Mouse (Mus musculus): ENCODE results near the gene Acss2. TPM values are rescaled to one million over a fixed set of nuclear protein-coding genes. Genes with fewer than 3 reads are reported as not detected.

Gene Acss2
- 20.9 and 22.4 TPM in 2 replicates for polyA plus RNA-seq (2015; fragmentation: Nextera tagmentation; extraction: Ambion mirVana)

DNA sequence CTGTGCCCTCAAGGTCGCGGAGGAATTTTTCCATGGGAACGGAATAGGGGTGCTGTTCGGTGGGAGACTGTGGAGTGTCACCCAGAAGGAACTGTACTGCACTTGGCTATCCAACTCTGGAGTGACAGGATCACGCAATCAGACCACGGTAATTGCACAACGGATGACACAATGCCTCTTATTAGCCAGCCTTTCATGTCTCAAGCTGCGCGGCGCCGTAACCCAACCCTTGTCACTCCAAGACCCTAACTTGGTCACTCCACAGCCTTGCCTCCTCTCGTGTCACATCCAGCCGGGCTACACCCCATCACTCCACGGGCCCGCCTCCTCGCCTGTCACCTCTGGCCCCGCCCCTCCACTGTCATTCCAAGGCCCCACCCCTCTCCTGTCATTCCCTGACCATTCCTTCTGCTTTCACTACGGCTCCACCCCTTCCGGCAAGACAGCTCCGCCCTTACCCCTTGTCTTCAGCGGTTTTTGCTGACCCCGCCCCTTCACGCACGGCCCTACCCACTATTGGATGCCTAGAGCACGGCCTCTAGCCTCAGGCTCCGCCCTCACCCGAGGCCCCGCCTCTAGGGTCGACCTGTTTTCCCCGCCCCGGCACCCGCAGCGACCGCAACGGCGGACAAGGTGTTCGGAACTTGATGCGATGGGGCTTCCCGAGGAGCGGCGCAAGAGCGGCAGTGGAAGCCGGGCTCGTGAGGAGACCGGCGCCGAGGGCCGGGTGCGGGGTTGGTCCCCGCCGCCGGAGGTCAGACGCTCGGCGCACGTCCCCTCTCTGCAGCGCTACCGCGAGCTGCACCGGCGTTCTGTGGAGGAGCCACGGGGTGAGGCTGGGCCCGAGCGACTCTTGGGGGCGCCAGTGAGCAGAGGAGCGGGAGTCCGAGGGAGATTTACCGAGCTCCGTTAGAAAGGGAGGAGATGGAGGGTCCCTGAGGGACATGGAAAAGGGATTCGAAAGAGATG lies at the start of gene Acss2, which contains the start of gene Ggt7:
Gene Acss2 (plus strand): TSS at position 494 of the 969 bp plus-strand sequence.
Gene Ggt7 (minus strand): TSS at position 783 of the 969 bp plus-strand sequence.
- Histone ChIP-seq H3K27me3 (peaks cover 28% of the 10 kb centered on the region), H3K4me1 (replicated peaks) (peaks cover 32% of the 10 kb centered on the region), H3K9ac (peak within 1 kb of the TSS; percentile 86), H3K27ac (peak within 1 kb of the TSS; percentile 74), H3K36me3 (no peaks in the 10 kb centered on the region), H3K9me3 (replicated peaks) (no peaks in the 10 kb centered on the region), H3K4me2 (peak within 1 kb of the TSS; percentile 89), H3K4me3 (replicated peaks) (peak within 1 kb of the TSS; percentile 79)
- DNase-seq: peak; percentile 100
- peak; percentile 98 for ATAC-seq (ENCODE audit: low read depth)
- WGBS (ENCODE audit: insufficient replicate concordance): 2% methylated on average over 70 of the region's 70 CpGs

- DNase-seq: peak; percentile 17
- no peaks in the 10 kb centered on the region for H3K9me3 ChIP-seq (replicated peaks)
- no peaks in the 10 kb centered on the region for H3K36me3 ChIP-seq
- peak overlapping the region; percentile 94 for H3K9ac ChIP-seq
- under 1% methylated on average over 67 of the region's 71 CpGs for WGBS (ENCODE audit: insufficient replicate concordance)
- peaks cover 48% of the 10 kb centered on the region for H3K4me1 ChIP-seq (replicated peaks)
- peak overlapping the region; percentile 85 for H3K27ac ChIP-seq
- peak; percentile 33 for ATAC-seq (ENCODE audit: low read depth)
- peaks cover 10% of the 10 kb centered on the region; the same call in 1 of the 2 replicates for H3K27me3 ChIP-seq
- peak overlapping the region; percentile 95 for H3K4me3 ChIP-seq (replicated peaks)
- peak overlapping the region; percentile 93 for H3K4me2 ChIP-seq
Measured at GRCm38 (mm10) chr2:155472671-155473569, 44.8 kb upstream of the Acss2 start.

DNA sequence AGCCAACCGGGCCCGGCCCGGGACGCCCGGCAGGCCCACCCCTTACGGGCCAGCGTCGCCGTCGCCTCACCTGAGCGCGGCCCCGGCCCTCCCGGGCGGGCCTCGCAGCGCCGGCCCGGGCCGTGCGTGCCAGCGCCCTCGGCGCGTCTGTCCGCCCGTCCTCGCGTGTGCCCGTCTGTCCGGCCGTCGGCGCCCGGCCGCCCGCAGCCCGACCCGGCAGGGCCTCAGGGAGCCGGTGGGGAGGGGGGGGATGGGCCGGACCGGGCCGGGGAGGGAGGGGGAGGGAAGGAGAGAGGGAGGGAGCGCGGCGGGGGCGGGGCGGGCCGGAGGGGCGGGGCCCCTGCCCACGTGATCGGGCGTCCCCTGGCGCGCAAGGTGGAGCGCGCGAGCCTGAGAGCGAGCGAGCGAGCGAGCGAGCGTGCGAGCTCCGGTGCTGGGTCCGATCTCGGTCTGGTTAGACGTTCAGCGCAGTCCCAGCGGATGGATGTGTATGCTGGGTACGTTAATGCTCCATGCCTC lies 44.1 kb upstream of the Acss2 start, which contains the start of gene Ncoa6:
Gene Ncoa6 (minus strand): TSS at position 325 of the 519 bp plus-strand sequence.
- H3K27me3 ChIP-seq: peaks cover 10% of the 10 kb centered on the region; the same call in 1 of the 2 replicates
- no peaks in the 10 kb centered on the region for H3K9me3 ChIP-seq (replicated peaks)
- H3K4me2 ChIP-seq: peak within 1 kb of the TSS; percentile 93
- H3K27ac ChIP-seq: peak within 1 kb of the TSS; percentile 85
- peak within 1 kb of the TSS; percentile 94 for H3K9ac ChIP-seq
- WGBS (ENCODE audit: insufficient replicate concordance): 1% methylated on average over 53 of the region's 72 CpGs
- ATAC-seq (ENCODE audit: low read depth) (peak; percentile 85), DNase-seq (peak; percentile 45)
- H3K36me3 ChIP-seq: no peaks in the 10 kb centered on the region
- H3K4me3 ChIP-seq (replicated peaks): peak within 1 kb of the TSS; percentile 95
- peaks cover 45% of the 10 kb centered on the region for H3K4me1 ChIP-seq (replicated peaks)

DNA sequence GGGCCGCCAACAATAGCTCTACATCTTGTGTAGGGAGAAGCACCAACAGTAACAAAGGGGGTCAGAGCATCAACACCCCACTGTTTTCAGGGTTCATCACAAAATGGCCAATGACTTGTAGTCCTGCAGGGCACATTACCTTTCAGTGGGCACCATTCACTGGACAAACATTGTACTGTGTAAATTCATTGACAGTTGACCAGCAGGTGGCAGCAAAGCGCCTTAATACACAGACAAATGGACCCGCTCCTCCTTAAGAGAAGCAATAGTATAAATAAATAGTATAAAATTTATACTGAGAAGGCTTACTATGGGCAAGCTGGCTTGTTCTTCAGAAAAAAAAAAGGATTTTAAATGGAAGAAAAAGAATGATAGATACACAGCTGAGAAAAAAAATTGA lies 35.7 kb upstream of the Acss2 start:
- WGBS (ENCODE audit: insufficient replicate concordance): 35% methylated on average over 3 of the region's 3 CpGs
- H3K27ac ChIP-seq: no peak overlapping the region
- H3K4me3 ChIP-seq (replicated peaks): no peak overlapping the region
- 0 out of 2 replicates have a peak, but pooled peaks cover 5% of the 10 kb centered on the region for H3K27me3 ChIP-seq
- no peaks in the 10 kb centered on the region for H3K36me3 ChIP-seq
- H3K9me3 ChIP-seq (replicated peaks): no peaks in the 10 kb centered on the region
- H3K9ac ChIP-seq: no peak overlapping the region
- no peaks in the 10 kb centered on the region for H3K4me1 ChIP-seq (replicated peaks)
- DNase-seq (peak; percentile 37), ATAC-seq (ENCODE audit: low read depth) (no peak)
- no peak overlapping the region for H3K4me2 ChIP-seq

- no peak for DNase-seq
- Histone ChIP-seq H3K27me3 (no peaks in the 10 kb centered on the region), H3K4me2 (no peak overlapping the region), H3K4me1 (replicated peaks) (no peaks in the 10 kb centered on the region), H3K36me3 (no peaks in the 10 kb centered on the region), H3K9ac (no peak overlapping the region), H3K4me3 (replicated peaks) (no peak overlapping the region), H3K9me3 (replicated peaks) (no peaks in the 10 kb centered on the region), H3K27ac (no peak overlapping the region)
- WGBS (ENCODE audit: insufficient replicate concordance): 59% methylated on average over 6 of the region's 6 CpGs
- ATAC-seq (ENCODE audit: low read depth): no peak
Measured at GRCm38 (mm10) chr2:155490998-155491397, 26.8 kb upstream of the Acss2 start.

DNA sequence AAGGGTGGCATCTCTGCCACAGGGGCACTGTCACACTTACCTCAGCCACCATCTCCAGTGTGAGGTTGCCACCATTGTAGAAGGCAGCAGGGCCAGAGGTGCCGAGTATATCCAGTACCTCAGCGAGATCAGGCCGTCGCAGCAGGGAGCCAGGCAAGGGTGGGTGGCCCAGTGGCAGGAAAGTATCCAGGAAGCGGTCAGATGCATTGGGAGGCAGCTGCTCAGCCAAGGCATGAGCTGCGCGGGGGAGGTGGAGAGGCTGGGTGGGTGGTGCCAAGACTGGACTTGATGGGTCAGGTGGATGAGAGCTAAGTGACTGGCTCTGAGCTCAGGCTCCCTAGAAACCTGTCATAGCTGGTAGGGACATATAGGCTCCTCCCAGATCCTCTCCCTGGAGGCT lies 15.2 kb upstream of the Acss2 start:
- no peak overlapping the region for H3K4me3 ChIP-seq (replicated peaks)
- H3K9ac ChIP-seq: no peak overlapping the region
- H3K36me3 ChIP-seq: no peaks in the 10 kb centered on the region
- H3K4me2 ChIP-seq: no peak overlapping the region
- peaks cover 4% of the 10 kb centered on the region for H3K27me3 ChIP-seq
- H3K9me3 ChIP-seq (replicated peaks): no peaks in the 10 kb centered on the region
- WGBS (ENCODE audit: insufficient replicate concordance): 52% methylated on average over 7 of the region's 7 CpGs
- ATAC-seq (ENCODE audit: low read depth): no peak
- DNase-seq: no peak
- H3K4me1 ChIP-seq (replicated peaks): no peaks in the 10 kb centered on the region
- H3K27ac ChIP-seq: no peak overlapping the region

- Histone ChIP-seq H3K27ac (no peak overlapping the region), H3K27me3 (peaks cover 4% of the 10 kb centered on the region), H3K9ac (no peak overlapping the region), H3K9me3 (replicated peaks) (no peaks in the 10 kb centered on the region), H3K4me2 (no peak overlapping the region), H3K36me3 (no peaks in the 10 kb centered on the region), H3K4me1 (replicated peaks) (no peaks in the 10 kb centered on the region), H3K4me3 (replicated peaks) (no peak overlapping the region)
- no peak for ATAC-seq (ENCODE audit: low read depth)
- DNase-seq: no peak
- 58% methylated on average over 13 of the region's 13 CpGs for WGBS (ENCODE audit: insufficient replicate concordance)
Measured at GRCm38 (mm10) chr2:155504440-155505355, 13.1 kb upstream of the Acss2 start.

GRCm38 (mm10) chr2:155505811-155506210 lies 11.9 kb upstream of the Acss2 start:
- Histone ChIP-seq H3K9ac (no peak overlapping the region), H3K36me3 (no peaks in the 10 kb centered on the region), H3K9me3 (replicated peaks) (no peaks in the 10 kb centered on the region), H3K4me1 (replicated peaks) (no peaks in the 10 kb centered on the region), H3K27me3 (peaks cover 4% of the 10 kb centered on the region), H3K4me2 (no peak overlapping the region), H3K4me3 (replicated peaks) (no peak overlapping the region), H3K27ac (no peak overlapping the region)
- 75% methylated on average over 9 of the region's 9 CpGs for WGBS (ENCODE audit: insufficient replicate concordance)
- DNase-seq (no peak), ATAC-seq (ENCODE audit: low read depth) (no peak)

DNA sequence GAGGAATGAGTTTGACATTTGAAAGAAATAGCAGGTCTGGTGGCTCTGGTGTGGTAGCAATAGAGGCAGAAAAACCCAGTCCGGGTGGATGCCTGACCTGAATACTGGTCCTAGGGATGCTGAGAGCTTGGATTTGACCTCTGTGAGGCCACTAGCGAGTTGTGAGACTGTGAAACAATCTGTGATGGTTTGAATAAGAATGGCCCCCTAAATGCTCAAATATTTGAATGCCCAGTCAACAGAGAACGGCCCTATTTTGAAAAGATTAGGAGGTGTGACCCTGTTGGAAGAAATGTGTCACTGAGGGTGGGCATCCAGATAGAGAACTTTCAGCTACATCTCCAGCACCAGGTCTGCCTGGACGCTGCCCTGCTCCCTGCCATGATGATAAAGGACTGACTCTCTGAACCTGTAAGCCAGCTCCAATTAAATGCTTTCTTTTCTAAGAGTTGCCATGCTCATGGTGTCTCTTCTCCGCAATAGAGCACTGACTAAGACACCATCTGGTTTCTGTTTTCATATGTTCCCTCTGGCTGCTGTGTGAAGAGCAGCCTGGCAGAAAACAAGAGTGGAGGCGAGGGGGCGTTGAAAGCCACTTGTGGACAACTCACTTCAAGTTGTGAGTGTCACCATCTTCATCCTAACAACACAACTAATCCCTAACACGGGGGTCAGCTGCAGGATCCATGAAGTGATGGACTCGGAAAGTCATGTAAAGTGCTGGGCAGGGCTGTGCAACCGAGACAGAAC lies 9.9 kb upstream of the Acss2 start:
- DNase-seq: no peak
- no peak overlapping the region for H3K4me2 ChIP-seq
- WGBS (ENCODE audit: insufficient replicate concordance): 71% methylated on average over 10 of the region's 10 CpGs
- H3K9me3 ChIP-seq (replicated peaks): no peaks in the 10 kb centered on the region
- no peak for ATAC-seq (ENCODE audit: low read depth)
- H3K36me3 ChIP-seq: no peaks in the 10 kb centered on the region
- no peak overlapping the region for H3K27ac ChIP-seq
- H3K9ac ChIP-seq: no peak overlapping the region
- no peaks in the 10 kb centered on the region for H3K4me1 ChIP-seq (replicated peaks)
- H3K27me3 ChIP-seq: peaks cover 6% of the 10 kb centered on the region
- H3K4me3 ChIP-seq (replicated peaks): no peak overlapping the region

Measured in liver, embryonic 13.5 days (tissue).